Mouse (Mus musculus): ENCODE results near the gene Zfp281.

DNA sequence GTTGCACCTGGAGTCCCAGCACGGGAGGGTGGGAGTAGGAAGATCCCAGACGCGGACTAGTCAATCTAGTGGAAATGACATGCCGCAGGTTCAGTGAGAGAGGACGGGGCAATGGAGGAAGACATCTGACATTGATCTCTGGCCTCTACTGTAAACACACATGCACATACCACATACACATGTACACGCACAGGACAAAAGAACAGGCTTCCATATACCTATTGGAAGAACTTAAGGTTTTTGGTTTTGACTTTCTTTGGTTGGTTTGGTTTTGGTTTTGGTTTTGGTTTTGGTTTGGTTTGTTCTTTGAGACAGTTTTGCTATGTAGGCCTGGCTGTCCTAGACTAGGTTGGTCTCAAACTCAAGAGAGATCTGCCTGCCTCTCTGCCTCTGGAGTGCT, 12.2 kb downstream of the Zfp281 start:
- no peak for TF ChIP-seq CTCF (IDR thresholded peaks at IDR 0.05; ENCODE audit: low read depth)
- TF ChIP-seq EP300 (IDR thresholded peaks at IDR 0.05; ENCODE audit: low read depth): no peak

Measured in liver, embryonic 14.5 days (tissue).